17 mouse cellular contexts compared by ENCODE assay signal in the genomic region with DNA sequence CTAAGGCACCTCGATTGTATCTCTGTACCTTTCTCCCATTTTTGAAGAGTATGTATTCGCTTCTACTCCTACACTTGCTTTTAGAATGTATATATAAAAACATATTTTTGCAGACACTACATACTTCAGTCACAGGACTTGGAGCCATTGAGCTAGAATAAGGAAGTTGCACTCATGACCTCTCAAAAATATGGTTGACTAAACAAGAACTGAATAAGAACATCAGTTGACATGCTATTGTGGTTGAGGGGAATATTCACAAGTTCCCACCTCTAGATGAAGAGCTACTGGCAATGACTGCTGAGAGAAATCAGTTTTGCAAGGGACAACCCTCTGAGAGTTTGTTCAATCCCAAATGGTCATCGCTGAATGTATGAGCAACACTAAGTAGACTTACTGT.
"Had no signal": no experiment of that assay in that cellular context is flagged by ENCODE, and none has a peak within 500 bp of the region (broad histone marks: within the 10 kb centered on the region; RNA-seq: fewer than 3 reads in every experiment).

No protein-coding gene starts in this region.

- H3K36me3 ChIP-seq: liver, embryonic 15.5 days; lung, embryonic 15.5 days; midbrain, embryonic 13.5 days; midbrain, embryonic 15.5 days; neural tube, embryonic 12.5 days had no signal

- H3K27ac ChIP-seq: liver, embryonic 15.5 days; lung, embryonic 15.5 days; midbrain, embryonic 13.5 days; midbrain, embryonic 15.5 days; neural tube, embryonic 12.5 days had no signal

- H3K9me3 ChIP-seq: liver, embryonic 15.5 days; lung, embryonic 15.5 days; megakaryocyte, embryonic 14.5 days; midbrain, embryonic 13.5 days; midbrain, embryonic 15.5 days; neural tube, embryonic 12.5 days had no signal

- H3K4me3 ChIP-seq: liver, embryonic 15.5 days; lung, embryonic 15.5 days; megakaryocyte, embryonic 14.5 days; midbrain, embryonic 13.5 days; midbrain, embryonic 15.5 days; neural tube, embryonic 12.5 days had no signal

- H3K4me1 ChIP-seq: liver, embryonic 15.5 days; lung, embryonic 15.5 days; megakaryocyte, embryonic 14.5 days; midbrain, embryonic 13.5 days; midbrain, embryonic 15.5 days; neural tube, embryonic 12.5 days had no signal

- H3K4me2 ChIP-seq: liver, embryonic 15.5 days; lung, embryonic 15.5 days; midbrain, embryonic 11.5 days; midbrain, embryonic 13.5 days; midbrain, embryonic 15.5 days; neural tube, embryonic 12.5 days had no signal

- H3K27me3 ChIP-seq: liver, embryonic 15.5 days; lung, embryonic 15.5 days; megakaryocyte, embryonic 14.5 days; midbrain, embryonic 13.5 days; midbrain, embryonic 15.5 days; neural tube, embryonic 12.5 days had no signal

- DNase-seq: liver, postnatal 0 days; lung, adult 2 months; lung, postnatal 14 days; lung, postnatal 4 days; retina, postnatal 1 day; right cerebral cortex, adult 18-20 months; right cerebral cortex, postnatal 25 days; thymus, adult 18-20 months; thymus, postnatal 14 days; thymus, postnatal 36 days had no signal

- H3K9ac ChIP-seq: liver, embryonic 15.5 days; liver, postnatal 0 days; lung, embryonic 15.5 days; midbrain, embryonic 13.5 days; midbrain, embryonic 15.5 days; neural tube, embryonic 12.5 days had no signal
